Mouse (Mus musculus) G1E-ER4 (cell line): ENCODE data around the gene Prdx2. TPM values are rescaled to one million over a fixed set of nuclear protein-coding genes. Genes with fewer than 3 reads are reported as not detected.

Experiments used
- GATA1 ChIP-seq: IDR thresholded peaks from one replicate; pipeline ENCODE4 v1.8.0; 2012; ENCODE audit warnings: low read length, inconsistent platforms
- polyA plus RNA-seq: library from polyadenylated mRNA; stranded (reverse); fragments of >175 nt; gene quantifications from 2 replicates; pipeline ENCODE4 v1.2.3, GENCODE M21; 2012

The Prdx2 gene
- 29.7 and 136 TPM in 2 replicates for polyA plus RNA-seq

GRCm38 (mm10) chr8:84969241-84970134 is at the start of gene Prdx2, which contains the start of the genes Gm49661 and Rnaseh2a:
TSS of gene Prdx2 (plus strand) at chr8:84969587.
TSS of gene Gm49661 (minus strand) at chr8:84969433.
TSS of gene Rnaseh2a (minus strand) at chr8:84969767.
- TF ChIP-seq GATA1: no peak

- TF ChIP-seq GATA1: no peak
Observed at GRCm38 (mm10) chr8:84921596-84921995, 47.8 kb upstream of the Prdx2 start.

- TF ChIP-seq GATA1: no peak
Observed at GRCm38 (mm10) chr8:84925557-84925956, 43.8 kb upstream of the Prdx2 start.

- TF ChIP-seq GATA1: no peak
Observed at GRCm38 (mm10) chr8:84927513-84927912, 41.9 kb upstream of the Prdx2 start.

GRCm38 (mm10) chr8:84928456-84929306 is 40.7 kb upstream of the Prdx2 start:
- no peak for TF ChIP-seq GATA1

- TF ChIP-seq GATA1: no peak
Observed at GRCm38 (mm10) chr8:84930582-84930981, 38.8 kb upstream of the Prdx2 start.

GRCm38 (mm10) chr8:84933767-84934559 is 35.4 kb upstream of the Prdx2 start:
- no peak for TF ChIP-seq GATA1

GRCm38 (mm10) chr8:84934860-84935259 is 34.5 kb upstream of the Prdx2 start:
- no peak for TF ChIP-seq GATA1

GRCm38 (mm10) chr8:84935489-84935888 is 33.9 kb upstream of the Prdx2 start:
- TF ChIP-seq GATA1: no peak

GRCm38 (mm10) chr8:84936041-84936961 is 33.1 kb upstream of the Prdx2 start:
- TF ChIP-seq GATA1: no peak

GRCm38 (mm10) chr8:84936962-84937546 is 32.3 kb upstream of the Prdx2 start, which contains the start of gene Mast1:
TSS of gene Mast1 (minus strand) at chr8:84937359.
- no peak for TF ChIP-seq GATA1

- TF ChIP-seq GATA1: no peak
Observed at GRCm38 (mm10) chr8:84937620-84938485, 31.5 kb upstream of the Prdx2 start.

- TF ChIP-seq GATA1: no peak
Observed at GRCm38 (mm10) chr8:84943699-84944098, 25.7 kb upstream of the Prdx2 start.
